Mouse (Mus musculus) T-cell, adult 2 months (primary cell): ENCODE data around the gene Tha1.

Experiments used
- DNase-seq: peaks from one replicate; pipeline ENCODE4 v3.0.0; 2022; ENCODE audit warnings: low spot score

Tha1 gene

GRCm38 (mm10) chr11:117825333-117826101, 47.8 kb downstream of the Tha1 start, which contains the start of the genes Afmid and Tk1:
Gene Afmid (plus strand): TSS chr11:117825924.
Gene Tk1 (minus strand): TSS chr11:117826092.
- peak; percentile 20 for DNase-seq

DNA sequence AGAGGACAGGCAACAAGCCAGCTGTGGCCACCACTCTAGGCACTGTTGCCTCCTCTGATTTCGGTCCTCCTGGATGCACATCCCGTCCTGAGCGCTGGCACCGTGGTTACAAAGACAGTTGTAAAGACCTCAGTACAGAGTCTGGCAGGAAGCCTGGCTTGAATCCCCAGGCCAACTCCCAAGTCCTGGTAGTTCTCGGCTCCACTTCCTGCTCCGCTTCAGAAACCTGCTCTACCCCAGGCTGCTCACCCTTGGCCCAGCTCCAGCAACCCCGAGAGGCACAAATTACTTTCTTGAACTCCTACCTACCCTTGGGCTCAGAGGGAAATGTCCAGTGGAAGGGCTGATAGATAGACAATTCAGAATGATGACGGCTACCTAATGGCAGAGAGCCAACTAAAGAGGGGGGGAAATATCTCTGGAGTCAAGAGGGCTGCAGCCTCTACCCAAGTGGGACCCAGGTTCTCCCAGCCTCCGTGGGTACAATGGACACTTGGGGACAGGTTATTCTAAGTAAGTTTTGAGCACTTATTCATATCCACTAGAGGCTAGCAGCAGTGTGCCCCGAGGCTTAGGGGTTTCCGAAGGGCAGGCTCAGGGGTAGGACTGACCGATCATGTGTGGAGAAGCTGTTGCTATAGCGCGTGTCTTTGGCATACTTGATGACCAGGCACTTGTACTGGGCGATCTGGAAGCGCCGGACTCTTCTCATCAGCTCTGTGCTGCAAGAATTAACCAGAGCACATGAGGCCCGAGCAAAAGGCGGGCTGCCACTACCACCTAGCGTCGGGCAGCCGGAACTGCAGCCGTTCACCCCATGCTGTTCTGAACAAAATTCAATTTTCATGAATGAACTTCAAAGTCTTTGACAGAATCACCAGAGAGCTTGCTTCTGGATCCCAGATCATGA, 49.0 kb downstream of the Tha1 start:
- peak; percentile 77 for DNase-seq

DNA sequence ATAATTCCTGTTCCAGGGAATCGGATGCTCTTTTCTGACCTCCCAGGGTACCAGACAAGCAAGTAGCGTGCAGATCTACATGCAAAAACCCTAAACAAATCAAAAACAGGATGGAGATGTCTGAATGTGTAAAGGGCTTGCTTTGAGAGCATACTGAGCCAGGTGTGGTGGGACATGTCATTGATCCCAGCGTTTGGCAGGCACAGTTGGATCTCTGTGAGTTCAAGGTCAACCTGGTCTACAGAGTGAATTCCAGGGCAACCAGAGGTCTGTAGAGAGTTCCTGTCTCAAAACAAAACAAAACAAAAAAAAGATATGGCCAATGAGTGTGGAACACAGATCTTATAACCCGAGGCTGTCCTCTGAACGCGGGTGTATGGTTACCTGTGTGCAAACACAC, 49.9 kb downstream of the Tha1 start:
- DNase-seq = no peak

DNA sequence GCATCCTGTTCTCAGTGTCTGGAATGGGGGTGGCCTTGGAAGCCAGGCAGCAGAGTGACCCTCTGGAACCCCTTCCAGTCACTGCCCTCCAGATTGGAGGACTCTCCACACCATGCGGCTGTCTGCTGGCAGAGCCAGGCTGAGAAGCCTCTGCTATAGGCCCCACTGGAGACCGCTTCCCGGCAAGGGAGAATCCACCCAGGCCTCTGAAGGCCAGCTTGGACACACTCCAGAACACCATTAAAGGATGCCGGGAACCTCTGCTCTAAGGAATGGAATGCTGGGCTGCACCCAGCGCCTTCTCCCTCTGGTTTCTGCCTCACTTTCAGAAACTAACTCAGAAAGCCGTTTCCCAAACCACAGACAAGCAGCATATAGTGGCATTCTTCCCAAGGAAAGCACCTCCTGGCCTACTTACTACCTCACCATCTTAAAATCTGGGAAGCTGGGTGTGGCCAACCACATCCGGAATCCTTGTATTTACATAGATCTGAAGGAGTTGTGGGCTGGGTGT, 50.5 kb downstream of the Tha1 start:
- DNase-seq = no peak

- DNase-seq = no peak
These were observed 51.4 kb downstream of the Tha1 start for GRCm38 (mm10) chr11:117821868-117822267.

DNA sequence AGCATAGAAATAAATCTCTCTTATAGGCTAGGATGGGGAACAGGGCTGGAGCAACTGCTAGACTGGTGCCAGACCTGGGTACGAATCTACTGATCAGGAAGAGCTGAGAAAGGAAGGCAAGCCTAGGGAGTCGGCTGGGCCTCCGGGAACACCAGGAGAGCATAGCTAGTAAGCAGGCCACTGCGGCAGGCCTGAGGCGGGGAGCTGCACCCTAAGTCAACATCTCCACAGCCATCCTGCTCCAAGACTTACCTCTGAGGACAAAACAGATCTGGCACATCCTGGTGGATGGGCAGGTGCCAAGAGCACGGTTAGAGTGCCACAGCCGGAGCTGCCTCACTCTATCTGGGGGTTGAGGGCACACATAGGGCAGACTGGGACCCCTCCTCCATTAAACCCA, 53.1 kb downstream of the Tha1 start:
- no peak for DNase-seq

DNA sequence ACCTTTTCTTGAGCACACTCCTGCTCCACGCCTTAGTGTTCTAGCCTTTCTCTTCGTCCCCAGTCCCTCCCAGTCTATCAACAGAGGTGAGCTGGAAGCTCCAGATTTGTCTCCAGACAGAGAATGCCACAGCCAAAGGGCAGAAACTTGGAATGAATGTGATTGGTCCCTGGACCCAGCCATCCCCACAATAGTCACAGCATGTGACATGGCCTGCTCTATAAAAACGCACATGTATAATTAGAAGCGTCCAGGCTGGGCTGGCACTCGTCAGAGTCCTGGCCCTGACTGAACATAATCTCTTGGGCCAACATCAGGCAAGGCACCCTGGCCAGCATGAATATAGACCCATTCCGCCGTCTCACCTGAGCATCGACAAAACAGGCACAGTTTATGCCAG, 54.2 kb downstream of the Tha1 start:
- DNase-seq = no peak
